Mouse (Mus musculus) kidney, adult 2 months (tissue): ENCODE data around the gene Frmd4b.

Experiments used
- CTCF ChIP-seq: fragments of 200-500 bp; conservative IDR thresholded peaks from 2 replicates; pipeline ENCODE4 v1.5.1; 2011; ENCODE audit warnings: low read depth, mild to moderate bottlenecking, control low read depth, low read length, moderate library complexity, mixed read lengths; ENCODE audit not compliant: insufficient read depth, insufficient read length
- POLR2A ChIP-seq: fragments of 200-500 bp; IDR thresholded peaks from one replicate; pipeline ENCODE4 v1.6.1; 2011; ENCODE audit warnings: low read depth, low read length, control low read depth

DNA sequence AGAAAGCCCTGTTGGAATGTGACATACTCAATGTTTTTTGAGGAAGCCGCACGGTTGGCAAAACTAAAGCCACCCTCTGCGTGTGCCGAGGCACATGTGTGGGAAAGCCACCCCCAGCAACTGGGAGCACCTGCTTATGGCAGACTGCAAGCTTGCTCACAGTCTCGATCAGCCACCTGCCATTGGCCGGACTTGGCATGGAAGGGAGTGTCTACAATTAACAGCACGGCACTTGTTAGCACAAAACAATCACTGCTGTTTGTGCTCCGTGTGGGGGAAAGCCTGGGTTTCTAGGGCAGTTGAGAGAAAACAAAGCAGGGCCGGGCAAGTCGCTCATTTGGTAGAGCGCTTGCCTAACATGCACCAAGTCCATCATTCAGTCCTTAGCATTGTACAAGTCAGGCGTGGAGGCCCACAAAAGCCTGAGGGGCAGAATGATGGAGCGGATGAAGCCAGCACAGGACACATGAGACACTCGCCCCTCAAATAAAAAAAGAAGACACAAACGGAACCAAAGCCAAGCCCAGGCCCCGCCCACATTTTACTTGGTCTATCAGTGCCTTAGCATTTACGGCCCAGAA, 277.0 kb downstream of the Frmd4b start:
- TF ChIP-seq CTCF (no peak), POLR2A (no peak)
